Mouse (Mus musculus): Measurements from ENCODE around the gene Slc29a1.
A peak's percentile ranks its signal among the peaks of the same experiment; 100 is the strongest.

- TF ChIP-seq CTCF (IDR thresholded peaks at IDR 0.05; ENCODE audit: extremely low read depth, insufficient read depth, low read length) = no peak
- peak; percentile 62; the same call in 1 of the 2 replicates for TF ChIP-seq POLR2A (IDR thresholded peaks at IDR 0.05; ENCODE audit: extremely low read depth, insufficient read depth, low read length)
Observed at GRCm38 (mm10) chr17:45573780-45574123, 25.7 kb downstream of the Slc29a1 start.
